Mouse (Mus musculus): ENCODE measurements around the gene Endou.
A peak's percentile ranks its signal among the peaks of the same experiment; 100 is the strongest.

The Endou gene

DNA sequence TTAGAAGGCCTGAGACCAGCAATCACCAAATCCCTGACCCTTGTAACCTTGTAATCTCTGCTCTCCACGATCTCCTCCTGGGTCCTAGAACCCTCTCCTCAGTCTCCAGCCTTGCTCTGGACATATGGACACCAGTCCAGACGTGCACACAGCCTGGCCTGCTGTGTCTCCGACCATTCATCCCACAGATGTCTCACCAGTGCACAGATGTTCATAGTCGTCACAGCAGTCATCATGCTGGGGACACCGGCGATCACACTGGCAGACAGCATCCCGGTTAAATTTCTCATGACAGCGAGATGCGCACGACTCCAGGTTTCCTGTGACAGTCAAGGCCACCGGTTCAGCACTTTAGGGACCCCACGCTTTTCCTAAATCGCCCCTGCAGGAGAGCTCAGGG is 4.8 kb downstream of the Endou start:
- no peak for DNase-seq

DNA sequence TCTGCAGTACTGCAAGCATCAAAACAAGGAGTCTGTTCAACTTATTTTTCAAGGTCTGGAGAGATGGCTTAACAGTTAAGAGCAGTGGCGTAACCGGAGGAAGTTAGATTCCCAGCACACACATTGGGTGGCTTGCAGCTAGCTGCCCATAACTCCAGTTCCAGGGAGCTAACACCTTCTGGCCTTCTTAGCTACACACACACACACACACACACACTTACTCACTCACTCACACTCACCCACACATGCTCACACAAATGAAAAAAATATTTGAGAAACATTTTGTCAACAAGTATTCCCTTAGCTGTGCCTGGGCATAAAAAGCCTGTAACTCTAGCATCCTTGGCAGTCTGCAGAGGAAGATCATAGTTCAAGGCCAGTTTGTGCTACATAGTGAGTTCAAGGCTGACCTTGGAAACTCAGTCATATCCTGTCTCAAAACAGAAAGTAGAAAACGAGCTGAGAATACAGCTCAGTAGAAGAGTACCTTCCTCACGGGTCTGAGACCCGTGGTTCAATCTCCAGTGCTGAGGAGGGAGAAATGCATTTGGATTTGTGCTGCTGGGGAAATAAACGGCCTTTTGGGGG is 5.8 kb downstream of the Endou start:
- no peak for DNase-seq

DNA sequence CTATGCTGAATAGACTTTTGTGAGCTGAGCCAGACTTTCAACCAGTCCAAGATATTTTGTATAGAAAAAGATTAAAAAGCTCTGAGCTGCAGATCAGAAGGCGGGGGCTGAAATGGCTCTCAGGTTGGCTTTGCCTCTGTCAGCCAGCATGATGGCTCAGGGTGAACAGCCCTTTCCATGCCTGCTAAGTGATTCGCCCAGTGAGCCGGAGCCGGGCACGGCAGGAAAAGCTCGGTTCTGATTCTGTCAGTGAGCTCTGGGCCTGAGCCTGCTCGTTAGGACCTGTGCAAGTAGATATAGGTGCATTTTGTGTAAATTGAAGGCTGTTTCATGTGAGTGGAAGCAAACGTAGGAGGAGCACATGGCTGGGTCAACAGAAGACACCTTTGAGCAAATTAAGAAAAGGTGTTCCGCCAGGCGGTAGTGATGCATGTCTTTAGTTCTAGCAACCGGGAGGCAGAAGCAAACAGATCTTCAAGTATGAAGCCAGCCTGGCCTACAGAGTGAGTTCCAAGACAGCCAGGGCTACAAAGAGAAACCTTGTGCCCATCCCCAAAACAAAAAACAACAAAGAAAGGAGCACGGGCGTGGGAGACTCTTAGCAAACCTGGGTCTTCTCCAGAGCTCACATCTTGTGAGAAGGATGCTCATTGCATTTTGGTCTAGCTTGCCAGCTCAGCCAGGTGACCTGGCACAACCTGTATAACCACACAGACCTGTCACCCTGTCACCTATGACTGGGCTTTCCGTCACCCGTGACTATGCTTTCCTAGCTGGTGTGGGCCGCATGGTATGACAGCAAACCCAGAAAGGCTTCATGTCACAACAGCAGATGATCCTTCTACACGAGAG is 6.6 kb downstream of the Endou start:
- no peak for DNase-seq

DNA sequence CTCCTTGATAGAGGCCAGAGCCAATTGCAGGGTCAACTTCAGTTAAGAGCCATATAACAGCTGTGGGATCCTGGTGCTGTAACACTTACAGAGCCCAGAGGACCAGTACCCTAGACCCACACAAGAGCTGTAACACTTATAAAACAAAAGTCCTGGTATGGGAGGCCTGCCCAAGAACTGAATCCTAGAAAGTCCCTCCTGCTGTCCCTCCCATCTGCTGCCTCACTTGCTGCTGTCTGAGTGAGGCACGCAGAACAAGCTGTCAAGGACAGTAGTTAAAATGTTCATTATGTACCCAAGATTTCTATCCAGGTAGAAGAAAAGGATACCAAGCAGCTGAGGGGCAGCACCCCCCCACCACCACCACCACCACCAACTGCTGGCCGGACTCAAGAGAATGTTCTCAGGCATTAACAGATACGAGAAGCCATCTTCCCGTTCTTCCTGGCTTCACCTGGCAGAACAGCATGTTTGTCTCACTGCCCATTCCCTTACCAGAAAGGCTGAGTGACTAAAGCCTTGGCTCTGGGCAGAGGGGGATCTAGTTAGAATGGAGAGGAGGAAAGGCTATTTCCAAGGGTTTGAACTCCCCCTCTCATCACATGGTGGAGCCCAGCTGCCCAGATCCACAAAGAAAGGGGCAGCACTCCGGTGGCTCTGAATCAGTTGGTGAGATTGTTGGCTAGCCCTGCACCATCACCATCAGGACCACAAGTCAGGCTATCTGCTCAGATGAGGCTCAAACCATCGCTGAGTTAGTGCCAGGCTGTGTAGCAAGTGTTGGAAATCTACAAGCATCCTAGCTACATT is 7.4 kb downstream of the Endou start:
- no peak for DNase-seq

- DNase-seq = peak; percentile 30 to 71
Observed at GRCm38 (mm10) chr15:97721008-97721701, 10.0 kb downstream of the Endou start.

- peak; percentile 52 to 75 for DNase-seq
Observed at GRCm38 (mm10) chr15:97720026-97720675, 11.0 kb downstream of the Endou start.

- DNase-seq = no peak
Observed at GRCm38 (mm10) chr15:97719494-97719893, 11.6 kb downstream of the Endou start.

DNA sequence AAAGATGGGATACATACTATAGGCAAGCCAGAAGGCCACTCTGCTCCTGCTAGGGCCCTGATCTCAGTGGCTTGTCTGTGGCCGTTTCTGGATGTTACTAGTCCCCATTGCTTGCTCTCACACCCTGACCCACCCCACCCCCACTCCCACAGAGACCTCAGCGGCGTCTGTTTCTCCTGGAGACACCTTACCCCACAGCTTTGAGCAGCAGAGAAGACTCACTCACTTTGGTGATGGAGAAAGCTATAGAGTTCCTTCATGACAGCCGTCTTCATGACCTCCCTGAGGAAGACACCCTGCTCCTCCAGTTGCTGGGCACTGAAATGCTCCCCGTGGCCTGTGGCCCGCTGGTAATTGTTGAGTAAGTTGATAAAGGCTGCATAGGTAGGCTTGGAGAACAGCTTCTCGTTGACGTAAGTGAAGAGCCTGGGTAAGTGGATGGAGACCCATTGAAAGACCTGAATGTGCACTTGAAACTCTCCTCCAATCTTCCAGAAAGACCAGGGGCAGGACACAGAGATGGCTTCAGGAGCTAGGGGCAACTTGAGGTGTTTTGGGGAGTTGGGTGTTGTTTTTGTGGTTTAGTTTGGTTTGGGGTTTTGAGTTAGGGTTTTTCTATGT is 12.5 kb downstream of the Endou start:
- DNase-seq = no peak

DNA sequence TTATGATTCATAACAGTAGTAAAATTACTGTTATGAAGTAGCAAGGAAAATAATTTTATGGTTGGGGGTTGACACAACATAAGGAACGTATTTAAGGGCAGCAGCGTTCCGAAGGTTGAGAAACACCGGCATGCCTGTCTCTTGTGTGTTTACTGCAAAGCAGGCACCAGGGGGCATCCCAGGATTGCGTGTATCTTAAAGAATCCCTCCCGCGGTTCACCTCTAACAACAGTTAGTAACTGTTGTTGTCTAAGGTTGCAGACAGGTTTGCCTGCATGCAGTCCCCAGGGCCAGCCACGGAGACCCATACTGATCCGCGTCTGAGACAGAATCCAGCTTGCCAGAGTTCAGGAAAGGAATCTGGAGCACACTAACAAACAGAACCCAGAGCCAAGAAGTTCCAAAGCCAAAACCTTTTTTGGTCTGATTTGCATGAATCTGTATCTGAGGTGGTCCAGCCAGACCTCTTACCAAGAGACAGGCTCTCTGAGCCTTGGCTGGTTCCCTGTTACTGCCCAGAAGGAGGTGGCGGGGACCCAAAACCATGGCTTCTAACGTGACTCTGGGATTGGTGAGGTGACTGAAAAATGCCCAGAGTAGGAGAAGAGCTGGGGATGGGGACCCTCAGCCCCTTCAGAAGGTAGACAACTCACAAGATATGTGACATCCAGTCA is 13.1 kb downstream of the Endou start:
- DNase-seq = peak; percentile 80 to 82

DNA sequence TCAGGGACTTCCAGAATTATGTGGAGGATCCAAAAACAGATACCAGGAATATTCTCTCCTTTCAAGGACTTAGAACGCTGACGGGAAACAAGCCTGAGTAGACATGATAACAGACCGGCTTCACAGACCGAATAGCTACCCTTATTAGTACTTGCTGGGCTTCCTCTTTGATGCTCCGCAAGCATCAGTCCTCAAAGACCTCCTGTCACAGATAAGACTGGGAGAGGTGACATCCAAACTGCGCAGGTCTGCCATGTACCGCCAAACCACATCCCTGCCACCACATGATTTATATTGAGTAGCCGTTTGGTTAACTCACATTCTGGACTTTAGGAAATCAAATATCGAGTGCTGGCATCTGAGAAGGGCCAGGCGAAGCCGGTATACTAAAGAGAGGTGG is 14.4 kb downstream of the Endou start:
- no peak for DNase-seq

DNA sequence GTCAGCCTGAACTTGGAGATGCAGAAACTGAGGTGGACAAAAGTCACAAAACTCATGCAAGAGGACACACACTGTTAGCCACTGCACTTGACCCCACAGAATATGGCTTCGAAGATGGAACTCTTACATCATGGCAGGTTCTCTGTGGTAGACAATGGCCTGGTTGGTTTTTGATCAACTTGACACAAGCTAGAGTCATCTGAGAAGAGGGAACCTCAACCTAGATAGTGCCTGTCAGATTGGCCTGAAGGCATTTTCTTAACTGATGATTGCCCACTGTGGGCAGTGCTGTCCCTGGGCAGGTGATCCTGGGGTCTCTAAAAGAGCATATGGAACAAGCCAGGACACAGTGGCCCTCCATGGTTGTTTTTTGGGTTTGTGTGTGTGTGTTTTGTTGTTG is 15.4 kb downstream of the Endou start:
- no peak for DNase-seq

DNA sequence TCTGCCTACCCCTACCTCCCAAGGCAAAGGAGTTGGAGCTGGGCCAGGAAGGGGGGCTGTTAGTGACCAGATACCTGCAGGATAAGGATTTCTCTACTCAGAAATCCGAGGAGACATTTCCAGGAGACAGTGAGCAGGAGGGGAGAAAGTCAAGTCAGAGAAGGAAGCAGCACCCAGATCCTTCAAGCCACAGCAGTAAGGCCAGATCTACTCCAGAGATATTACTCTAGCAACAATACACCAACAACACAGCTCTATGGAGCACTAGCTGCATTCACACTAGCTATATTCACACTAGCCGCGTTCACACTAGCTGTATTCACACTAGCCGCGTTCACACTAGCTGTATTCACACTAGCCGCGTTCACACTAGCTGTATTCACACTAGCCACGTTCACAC is 16.1 kb downstream of the Endou start:
- DNase-seq = no peak

DNA sequence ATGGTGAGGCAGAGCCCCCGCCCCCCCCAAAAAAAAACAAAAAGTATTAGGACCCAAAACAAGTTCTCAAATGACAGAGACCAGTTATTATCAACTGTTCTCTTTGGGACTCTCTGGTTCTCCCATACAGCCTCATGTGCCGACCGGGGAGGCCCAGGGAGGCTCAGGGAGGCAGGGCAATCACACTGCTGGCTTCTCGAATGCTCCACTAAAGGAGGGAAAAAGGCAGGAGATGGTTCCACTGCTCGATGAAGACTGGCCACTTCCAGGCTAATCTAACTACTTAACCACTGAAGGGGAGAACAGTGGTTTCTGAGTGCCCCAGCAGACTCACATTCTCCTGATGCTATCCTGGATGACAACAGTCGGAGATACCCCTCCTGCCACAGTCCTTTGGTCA is 18.6 kb downstream of the Endou start:
- no peak for DNase-seq

GRCm38 (mm10) chr15:97710906-97711305 is 20.2 kb downstream of the Endou start:
- DNase-seq = no peak

DNA sequence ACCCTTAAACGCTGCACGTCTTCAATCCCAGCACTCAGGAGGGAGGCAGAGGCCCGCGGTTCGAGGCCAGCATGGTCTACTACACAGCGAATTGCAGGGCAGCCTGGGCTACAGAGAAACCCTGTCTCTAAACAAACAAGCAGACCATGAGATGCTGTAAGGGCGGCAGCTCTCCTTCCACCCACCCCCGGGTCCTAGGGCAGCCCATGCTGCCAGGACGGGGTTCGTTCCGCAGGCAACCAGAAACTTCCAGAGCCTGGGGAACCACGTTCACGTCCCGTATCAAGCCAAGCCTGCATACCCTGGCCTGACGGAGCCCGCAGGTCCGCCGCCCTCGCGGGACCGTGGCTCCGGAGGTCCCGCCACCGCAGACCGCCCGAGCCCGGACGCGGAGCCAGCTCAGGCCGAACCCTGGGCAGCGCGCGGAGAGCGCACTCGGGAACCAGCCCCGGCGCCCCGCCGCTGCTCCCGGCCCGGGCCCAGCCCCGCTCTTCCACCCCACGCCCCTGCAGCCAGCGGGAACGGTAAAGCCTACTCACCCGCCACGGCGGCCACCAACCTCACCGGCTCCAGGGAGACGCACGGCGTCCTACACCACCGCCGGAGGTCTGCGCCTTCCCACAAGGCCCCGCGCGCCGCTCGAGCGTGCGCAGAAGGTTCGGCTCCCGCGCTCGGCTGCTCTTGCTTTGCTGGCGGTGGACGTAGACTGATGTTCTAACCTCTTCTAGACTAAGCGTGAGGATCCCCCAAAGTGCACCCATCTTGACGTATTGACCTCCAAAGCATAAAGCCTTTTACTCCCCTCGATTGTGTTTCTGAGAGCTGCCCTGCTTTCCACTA is 25.7 kb downstream of the Endou start, which contains the start of gene Rpap3:
Gene Rpap3, minus strand, starts transcription at position 615 of the 840 bp plus-strand sequence.
- peak; percentile 87 to 92 for DNase-seq

- DNase-seq = no peak
Observed at GRCm38 (mm10) chr15:97696616-97697015, 34.5 kb downstream of the Endou start.

DNA sequence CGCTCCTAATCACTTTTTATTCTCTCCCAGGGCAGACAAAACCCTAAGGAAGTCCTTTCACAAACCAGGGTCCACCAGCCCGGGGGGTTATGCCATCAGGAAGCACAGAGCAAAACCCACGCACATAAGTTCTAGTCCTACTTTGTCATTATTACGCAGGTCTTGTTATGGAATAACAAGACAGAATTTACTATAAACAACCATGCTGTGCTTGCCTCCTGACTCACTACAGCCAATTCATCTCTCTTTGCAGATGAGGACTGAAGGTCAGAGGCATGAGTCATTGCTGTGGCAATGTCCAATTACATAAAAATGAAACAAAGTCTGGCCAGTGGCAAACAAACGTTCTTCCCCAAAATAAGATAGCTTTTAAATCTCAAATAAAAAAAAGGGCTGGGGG is 37.7 kb downstream of the Endou start:
- no peak for DNase-seq

DNA sequence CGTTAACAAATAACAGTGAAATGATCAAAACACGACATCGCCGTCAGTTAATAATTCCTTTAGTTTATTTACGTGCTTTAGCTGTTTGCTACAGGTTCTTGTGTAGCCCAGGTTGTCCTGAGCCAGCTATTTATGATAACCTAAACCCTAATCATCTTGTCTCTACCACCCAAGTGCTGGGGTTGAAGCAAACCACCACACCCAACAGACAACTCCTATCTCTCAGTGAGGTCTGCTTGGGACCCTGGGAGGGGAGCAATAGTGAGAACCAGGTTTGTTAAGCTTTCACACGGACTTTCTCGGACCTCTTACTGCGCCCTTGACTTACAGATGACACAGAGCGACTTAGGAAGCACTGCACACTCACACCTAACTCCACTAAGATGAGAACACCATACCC is 47.0 kb downstream of the Endou start:
- DNase-seq = no peak

GRCm38 (mm10) chr15:97682053-97682452 is 49.1 kb downstream of the Endou start:
- peak; percentile 56 to 77 for DNase-seq

DNA sequence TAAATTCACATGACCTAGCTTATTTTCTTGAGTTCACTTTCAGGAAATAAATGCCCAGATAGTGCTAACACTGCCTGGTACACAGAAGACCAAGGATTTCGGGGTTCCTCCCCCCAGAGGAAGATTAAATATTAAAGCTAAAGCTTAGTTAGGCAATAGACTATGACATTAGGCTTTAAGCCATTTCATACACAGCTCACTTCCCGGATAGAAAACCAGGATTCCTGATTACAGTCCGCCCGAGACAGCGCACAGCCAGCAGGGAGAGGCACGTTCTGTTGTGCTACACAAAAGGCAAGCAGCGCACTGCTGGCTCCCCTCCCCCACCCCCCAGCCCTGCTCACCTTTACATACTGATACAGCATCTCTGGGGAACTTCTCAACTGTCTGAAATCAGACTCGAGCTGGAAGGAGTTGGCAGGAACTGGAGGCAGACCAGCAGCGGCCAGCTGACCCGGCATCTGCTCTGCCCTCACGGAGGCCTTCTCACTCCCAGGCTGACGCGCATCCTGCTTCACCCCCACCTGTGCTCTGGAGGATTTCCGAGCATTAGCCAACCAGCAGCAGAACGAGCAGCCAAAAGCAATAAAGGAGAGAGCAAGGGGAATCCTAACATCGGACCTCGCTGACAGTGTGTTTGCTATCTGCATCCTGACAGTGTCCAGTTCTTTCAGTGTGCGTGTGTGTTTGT is 51.0 kb downstream of the Endou start:
- peak in 1 of 2 experiments; percentile 51 for DNase-seq
